Mouse (Mus musculus): ENCODE results near the gene Ror2.

The Ror2 gene

DNA sequence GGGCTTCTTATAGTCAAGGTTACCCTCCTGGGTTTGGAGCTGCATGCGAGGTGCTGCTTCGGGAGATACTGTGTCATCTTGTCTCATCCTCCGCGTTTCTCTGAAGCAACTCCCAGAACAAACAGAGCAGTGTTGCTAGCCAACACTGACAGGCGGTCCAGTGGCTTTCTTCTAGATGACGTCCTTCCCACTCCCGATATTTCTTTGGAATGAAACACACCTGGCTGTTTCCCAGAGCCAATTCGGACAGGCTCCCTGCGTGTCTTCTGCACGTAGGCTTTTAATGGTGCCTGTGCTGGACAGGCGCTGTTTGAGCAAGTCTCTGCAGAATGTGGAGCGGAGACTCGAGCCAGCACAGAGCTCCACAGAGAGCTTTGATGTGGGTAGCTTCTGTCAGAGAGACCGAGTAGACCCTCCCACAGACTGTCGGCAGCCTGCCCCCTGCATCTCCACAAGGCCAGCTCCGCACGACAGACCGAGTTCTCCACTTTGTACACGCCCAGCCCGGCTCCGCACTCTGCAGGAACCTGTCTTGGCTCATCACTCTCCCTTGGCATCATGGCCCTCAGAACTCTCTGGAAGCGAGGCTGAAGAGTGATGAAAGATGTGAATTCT, 216.7 kb downstream of the Ror2 start:
- no peak for DNase-seq (ENCODE audit: extremely low spot score, low spot score)

DNA sequence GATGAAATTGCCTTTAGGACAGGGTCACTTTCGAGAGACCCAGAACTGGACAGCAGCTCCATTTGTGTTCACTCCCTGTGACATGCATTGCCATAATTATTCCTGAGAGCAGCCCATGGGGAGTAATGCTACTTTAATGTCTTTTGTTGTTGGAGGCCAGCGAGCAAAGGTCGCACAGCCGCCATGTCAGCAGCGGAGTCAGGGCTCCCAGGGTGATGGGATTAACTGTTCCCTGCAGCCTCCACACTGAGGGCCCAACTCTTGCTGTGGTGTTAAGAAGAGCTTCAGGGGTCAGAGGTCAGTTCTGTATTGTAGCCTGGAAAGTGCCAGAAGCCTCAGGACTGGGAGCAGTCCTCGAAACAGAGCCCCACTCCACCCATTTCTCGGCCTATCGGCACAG, 217.5 kb downstream of the Ror2 start:
- DNase-seq (ENCODE audit: extremely low spot score, low spot score) = peak; percentile 38

DNA sequence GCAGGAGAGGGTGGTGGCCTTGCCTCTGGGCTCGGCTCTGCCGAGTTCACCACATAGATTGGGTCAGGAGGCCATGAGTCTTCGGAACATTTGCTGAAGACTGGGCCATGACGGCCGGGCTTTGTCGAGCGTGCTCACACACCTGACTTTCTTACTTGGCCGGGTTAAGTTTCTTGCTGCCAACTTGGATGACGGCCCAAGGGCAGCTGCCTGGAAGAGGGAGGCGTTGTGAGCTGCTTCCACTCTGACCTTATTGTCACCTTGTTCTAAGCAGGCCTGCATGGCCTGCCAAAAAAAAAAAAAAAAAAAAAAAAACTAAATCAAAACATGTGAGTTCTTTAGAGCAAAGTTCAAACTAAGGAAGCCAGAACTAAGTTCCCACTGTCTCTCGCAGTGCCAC, 218.0 kb downstream of the Ror2 start:
- no peak for DNase-seq (ENCODE audit: extremely low spot score, low spot score)

DNA sequence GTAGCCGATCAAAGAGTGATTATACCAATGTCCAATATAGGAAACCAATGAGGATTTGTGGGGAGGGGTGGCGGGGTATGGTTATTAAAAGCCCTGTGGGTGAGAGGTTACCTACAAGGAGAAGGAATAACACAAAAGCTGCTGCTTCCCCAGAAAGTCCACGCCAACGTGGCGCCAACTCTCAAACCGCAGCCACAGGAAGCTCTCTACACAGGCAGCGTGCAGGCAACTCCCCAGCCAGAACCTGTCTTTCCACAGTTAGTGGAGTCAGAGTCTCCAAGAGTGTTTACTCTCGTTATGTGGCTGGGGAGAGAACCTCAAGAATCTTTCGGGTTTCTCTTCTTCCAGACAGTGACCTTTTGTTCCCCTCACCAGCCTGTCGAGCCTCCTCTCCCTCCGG, 220.8 kb downstream of the Ror2 start:
- no peak for DNase-seq (ENCODE audit: extremely low spot score, low spot score)

DNA sequence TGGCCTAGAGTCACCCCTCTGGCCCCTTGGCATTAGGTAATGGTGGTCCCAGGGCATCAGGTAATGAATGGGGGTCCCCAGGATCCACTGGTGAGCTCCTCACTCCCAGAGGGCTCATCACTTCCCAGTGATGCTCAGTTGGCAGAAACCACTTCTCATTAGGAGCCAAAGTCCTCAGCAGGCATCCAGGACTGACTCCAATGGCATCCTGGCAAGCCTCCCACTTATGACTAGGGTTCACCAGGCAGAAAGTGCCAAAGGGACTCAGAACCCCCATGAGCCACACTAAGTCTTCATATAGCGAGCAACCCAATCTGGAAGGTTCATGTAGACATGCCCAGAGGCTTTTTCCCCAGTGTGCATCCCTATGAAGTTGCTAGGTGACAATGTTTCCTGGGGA, 221.2 kb downstream of the Ror2 start:
- no peak for DNase-seq (ENCODE audit: extremely low spot score, low spot score)

Data from neural tube, embryonic 10.5 days (tissue).